In genomic region chr2:146218881-146219535, GRCm38 (mm10) we compare ENCODE assay signal across 9 mouse cellular contexts. TPM values are rescaled to one million over a fixed set of nuclear protein-coding genes. Genes with fewer than 3 reads are reported as not detected.
DNase-seq lines count a peak whose midpoint lies in the region; ATAC-seq lines count a peak whose summit lies in the region.
"Had no signal": no experiment of that assay in that cellular context is flagged by ENCODE, and none has a peak within 500 bp of the region (broad histone marks: within the 10 kb centered on the region; RNA-seq: fewer than 3 reads in every experiment).

No protein-coding gene starts in this region.

- no peak overlapping the region for H3K4me3 ChIP-seq in forebrain, embryonic 14.5 days (ENCODE audit: low read depth, low read length)
- 0 out of 2 replicates have a peak overlapping the region, but pooled peaks have one; percentile 14 for H3K4me3 ChIP-seq in midbrain, embryonic 11.5 days (ENCODE audit: low read depth, low read length)

- ATAC-seq in forebrain, embryonic 14.5 days, result no peak
- no peak for ATAC-seq in midbrain, embryonic 11.5 days (ENCODE audit: low FRiP score)

- peak overlapping the region; percentile 83 for H3K27ac ChIP-seq in forebrain, embryonic 14.5 days (ENCODE audit: low read depth, low read length)
- H3K27ac ChIP-seq in midbrain, embryonic 11.5 days (ENCODE audit: low read depth, low read length), result peak overlapping the region; percentile 72; the same call in 1 of the 2 replicates

- H3K9me3 ChIP-seq in forebrain, embryonic 14.5 days (replicated peaks; ENCODE audit: control insufficient read depth, low read length), result no peaks in the 10 kb centered on the region
- H3K9me3 ChIP-seq in midbrain, embryonic 11.5 days (ENCODE audit: control insufficient read depth, low read length), result no peaks in the 10 kb centered on the region

- peaks cover 4% of the 10 kb centered on the region for H3K27me3 ChIP-seq in forebrain, embryonic 14.5 days (replicated peaks; ENCODE audit: control insufficient read depth, insufficient read depth, low read length)
- H3K27me3 ChIP-seq in midbrain, embryonic 11.5 days (ENCODE audit: control insufficient read depth, insufficient read depth, low read length), result peaks cover 45% of the 10 kb centered on the region

- WGBS in forebrain, embryonic 14.5 days, result 4% methylated on average over 19 of the region's 19 CpGs
- under 1% methylated on average over 19 of the region's 19 CpGs for WGBS in midbrain, embryonic 11.5 days

- H3K36me3 ChIP-seq in forebrain, embryonic 14.5 days (ENCODE audit: control insufficient read depth, insufficient read depth, low read length), result no peaks in the 10 kb centered on the region
- H3K36me3 ChIP-seq in midbrain, embryonic 11.5 days (ENCODE audit: control insufficient read depth, insufficient read depth, low read length), result no peaks in the 10 kb centered on the region

- peaks cover 46% of the 10 kb centered on the region for H3K4me1 ChIP-seq in forebrain, embryonic 14.5 days (ENCODE audit: control insufficient read depth, insufficient read depth, low read length)
- peaks cover 54% of the 10 kb centered on the region for H3K4me1 ChIP-seq in midbrain, embryonic 11.5 days (ENCODE audit: control insufficient read depth, insufficient read depth, low read length)

- DNase-seq in right cerebral cortex, adult 18-20 months, result peak; percentile 50
- DNase-seq in right cerebral cortex, postnatal 14 days, result no peak
- DNase-seq in forebrain, embryonic 14.5 days (ENCODE audit: low spot score), result peak; percentile 45
- DNase-seq in midbrain, embryonic 11.5 days (ENCODE audit: low spot score, missing footprints), result peak; percentile 96
- no peak for DNase-seq in adipocyte (ENCODE audit: low spot score)
- DNase-seq in natural killer cell, adult 2 months (ENCODE audit: low spot score in 2 of 2), result no peak
- DNase-seq in gastrocnemius, postnatal 36 days, result no peak

- intact Hi-C loops in gastrocnemius, postnatal 36 days (cut with DNase I), result loop anchor here (10.0 kb wide), 2 partner anchors 196 to 264 kb away; no protein-coding TSS in a partner anchor

- H3K9ac ChIP-seq in forebrain, embryonic 14.5 days (ENCODE audit: low read length), result peak overlapping the region; percentile 59
- peak overlapping the region; percentile 34 for H3K9ac ChIP-seq in midbrain, embryonic 11.5 days (ENCODE audit: low read length)

- peak overlapping the region; percentile 45 for H3K4me2 ChIP-seq in forebrain, embryonic 14.5 days (ENCODE audit: low read length)
- peak overlapping the region; percentile 44 for H3K4me2 ChIP-seq in midbrain, embryonic 11.5 days

RNA-seq across cellular contexts. Expression of gene Insm1, which starts 2.7 kb away (rescaled TPM):
- 12.6 and 14.7 TPM in 2 replicates for polyA plus RNA-seq in forebrain, embryonic 14.5 days (2014; fragmentation: Nextera tagmentation; extraction: Ambion mirVana)
- polyA plus RNA-seq in midbrain, embryonic 11.5 days (2014; fragmentation: Nextera tagmentation; extraction: Ambion mirVana), result 11.7 and 12.5 TPM in 2 replicates
- total RNA-seq in gastrocnemius, postnatal 36 days (2021), result not detected
- total RNA-seq: megakaryocyte-erythroid progenitor cell, adult 5-6 weeks had no signal
- polyA plus RNA-seq: heart, embryonic 11.5 days had no signal

Comparison
In these comparisons a context has a peak if more than half of its experiments do, and no peak if none do; other contexts are left out.
1. DNase-seq: peak in right cerebral cortex, adult 18-20 months (single experiment), forebrain, embryonic 14.5 days (single experiment) and midbrain, embryonic 11.5 days (single experiment); none in right cerebral cortex, postnatal 14 days (single experiment), adipocyte (single experiment), natural killer cell, adult 2 months (0 of 2) and gastrocnemius, postnatal 36 days (0 of 2).